Mouse (Mus musculus) adrenal gland, postnatal 25 days (tissue): ENCODE measurements around the gene Zfp280b. TPM values are rescaled to one million over a fixed set of nuclear protein-coding genes. Genes with fewer than 3 reads are reported as not detected.
A peak's percentile ranks its signal among the peaks of the same experiment; 100 is the strongest.
"Not testable (repeated sequence)": the region's sequence is repeated elsewhere in the genome, so short reads cannot be mapped to it uniquely, and the experiment has no call there.

Experiments used
- DNase-seq: peaks from one replicate; pipeline ENCODE4 v3.0.0; 2021; ENCODE audit warnings: mixed read lengths
- microRNA-seq, 2 experiments: library from miRNA; unstranded; fragments of <30 nt; microRNA quantifications; one replicate each; pipeline ENCODE4 v1.2.0; 2021
- total RNA-seq: library from RNA; stranded (reverse); gene quantifications from 2 replicates; pipeline ENCODE4 v1.2.3, GENCODE M21; 2021

The Zfp280b gene
- total RNA-seq, 1 experiment from 2014 or later = 11.4 TPM

DNA sequence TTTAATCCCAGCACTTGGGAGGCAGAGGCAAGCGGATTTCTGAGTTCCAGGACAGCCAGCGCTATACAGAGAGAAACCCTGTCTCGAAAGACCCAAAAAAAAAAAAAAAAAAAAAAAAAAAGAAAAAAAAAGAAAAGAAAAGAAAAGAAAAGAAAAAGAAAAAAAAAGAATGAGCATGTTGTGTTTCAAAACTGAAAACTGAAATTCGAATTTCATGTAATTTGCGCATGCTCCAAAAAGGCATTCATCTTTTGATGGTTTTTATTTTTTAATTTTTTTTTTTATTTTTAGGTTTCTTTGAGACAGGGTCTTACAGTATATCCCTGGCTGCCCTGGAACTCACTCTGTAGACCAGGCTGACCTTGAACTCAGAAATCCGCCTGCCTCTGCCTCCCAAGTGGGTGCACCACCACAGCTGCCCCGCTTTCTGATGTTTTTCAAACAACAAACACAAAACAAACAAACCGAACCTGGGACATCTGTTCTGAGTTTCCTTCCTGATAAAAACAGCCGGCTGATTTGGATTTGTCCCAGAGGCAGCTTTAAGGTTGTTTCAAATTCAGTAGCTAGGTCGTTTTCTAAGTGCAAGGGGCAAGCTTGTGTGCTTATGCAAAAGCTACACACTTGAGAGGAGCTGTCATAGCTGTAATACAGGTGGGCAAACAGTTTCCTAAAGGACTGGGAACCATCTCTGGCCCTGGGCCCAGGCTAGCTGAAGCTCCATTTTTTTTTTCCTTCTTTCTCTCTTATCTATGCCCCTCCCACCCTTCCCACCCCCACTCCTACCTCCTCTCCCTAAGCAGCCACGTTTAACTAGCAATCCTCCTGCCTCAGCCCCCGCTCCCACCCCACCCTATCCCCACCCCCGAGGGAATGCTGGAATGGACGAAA is 694 bp upstream of the Zfp280b start:
- DNase-seq = peak; percentile 15

DNA sequence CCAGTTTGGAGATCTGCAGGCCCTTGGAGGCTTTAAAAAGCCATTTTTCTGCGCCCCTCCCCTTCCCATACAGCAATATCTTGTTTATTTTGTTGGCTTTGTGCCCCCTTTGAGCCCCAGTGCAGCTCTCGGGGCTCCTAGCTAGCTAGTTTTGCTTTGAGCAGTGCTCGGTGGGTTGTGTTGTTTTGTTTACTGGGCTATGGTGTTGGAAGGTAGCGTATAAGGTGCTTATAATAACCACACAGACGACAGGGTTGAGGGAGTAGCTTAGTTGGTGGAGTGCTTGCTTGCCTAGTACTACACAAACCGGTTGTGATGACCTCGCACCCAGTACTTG is 637 bp downstream of the Zfp280b start:
- no peak for DNase-seq

DNA sequence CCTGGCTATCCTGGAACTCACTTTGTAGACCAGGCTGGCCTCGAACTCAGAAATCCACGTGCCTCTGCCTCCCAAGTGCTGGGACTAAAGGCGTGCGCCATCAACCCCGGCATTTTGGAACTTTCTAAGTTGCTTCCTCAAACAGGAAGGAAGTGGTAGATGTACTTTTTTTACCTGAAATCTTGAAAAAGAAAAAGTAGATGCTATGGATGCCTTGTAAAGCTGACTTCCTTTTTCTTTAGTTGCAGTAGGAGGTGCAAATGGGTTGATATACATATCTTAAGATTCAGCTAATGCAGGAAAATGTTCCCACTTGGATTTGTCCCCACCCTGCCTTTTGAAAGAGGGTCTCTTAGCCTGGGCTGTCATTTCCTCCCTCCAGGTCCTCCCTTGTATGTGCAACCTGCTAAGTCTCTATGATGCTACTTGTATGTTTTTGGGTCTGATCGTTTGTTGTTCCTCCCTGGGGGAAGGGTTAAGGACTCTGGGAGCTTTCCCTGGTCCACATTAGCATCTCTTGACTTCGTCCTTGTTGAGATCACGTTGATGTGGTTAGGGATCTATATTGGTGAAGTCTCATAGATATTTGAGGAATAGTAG is 1.7 kb downstream of the Zfp280b start:
- DNase-seq = no peak

DNA sequence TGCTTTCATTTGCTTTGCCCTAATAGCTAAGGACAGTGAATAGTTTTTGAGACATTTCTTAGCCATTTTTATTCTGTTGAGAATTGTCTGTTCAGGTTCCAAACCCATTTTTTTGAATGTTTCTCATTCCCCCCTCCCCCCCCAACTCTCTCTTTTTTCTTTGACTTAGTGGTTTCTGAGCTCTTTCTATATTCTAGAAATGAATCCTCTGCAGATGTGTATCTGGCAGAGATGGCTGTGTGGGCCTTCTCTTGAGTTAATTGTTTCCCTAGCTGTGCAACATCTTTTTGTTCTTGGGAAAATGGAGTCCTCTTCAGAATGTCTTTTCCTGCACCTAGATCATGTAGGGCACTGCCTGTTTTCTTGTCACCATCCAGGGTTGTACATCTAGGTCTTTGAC is 2.8 kb downstream of the Zfp280b start:
- DNase-seq = no peak

DNA sequence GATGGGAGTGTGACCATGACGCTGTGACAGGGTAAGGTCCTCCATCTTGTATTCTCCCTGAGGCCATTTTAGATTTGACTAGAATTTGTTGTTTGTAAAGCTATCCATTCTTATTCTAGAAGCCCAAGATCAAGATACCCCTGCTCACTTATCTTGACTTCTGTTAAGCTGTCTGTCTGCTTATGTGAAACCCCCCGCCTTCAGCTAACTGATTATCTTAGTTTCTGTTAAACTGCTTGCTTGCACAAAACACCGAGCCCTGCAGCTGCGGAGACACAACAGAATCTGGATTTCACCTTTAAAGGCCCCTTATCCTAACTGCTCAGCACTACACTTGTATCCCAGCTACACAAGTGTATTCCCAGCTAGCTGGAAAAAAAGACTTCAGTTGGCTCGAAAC is 4.5 kb downstream of the Zfp280b start:
- no peak for DNase-seq

DNA sequence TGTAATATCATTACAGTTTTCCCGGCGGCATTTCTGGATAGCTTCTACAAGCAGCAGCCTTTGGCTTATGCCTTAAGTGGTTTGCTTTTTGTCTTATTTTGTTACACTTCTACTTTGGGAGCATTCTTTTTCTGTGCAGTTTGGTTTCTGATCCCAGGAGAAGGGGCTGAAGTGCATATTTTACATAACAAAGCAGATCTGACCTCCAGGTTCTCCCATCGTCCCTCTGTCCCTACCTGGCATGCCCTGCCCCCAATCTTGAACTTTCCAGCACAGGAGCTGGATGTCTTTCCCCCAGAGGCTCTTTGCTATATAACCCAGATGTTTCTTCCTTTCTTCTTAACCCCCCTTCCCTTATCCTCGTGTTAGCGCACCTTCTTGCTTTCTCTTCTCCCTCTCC is 12.9 kb downstream of the Zfp280b start:
- DNase-seq = no peak

DNA sequence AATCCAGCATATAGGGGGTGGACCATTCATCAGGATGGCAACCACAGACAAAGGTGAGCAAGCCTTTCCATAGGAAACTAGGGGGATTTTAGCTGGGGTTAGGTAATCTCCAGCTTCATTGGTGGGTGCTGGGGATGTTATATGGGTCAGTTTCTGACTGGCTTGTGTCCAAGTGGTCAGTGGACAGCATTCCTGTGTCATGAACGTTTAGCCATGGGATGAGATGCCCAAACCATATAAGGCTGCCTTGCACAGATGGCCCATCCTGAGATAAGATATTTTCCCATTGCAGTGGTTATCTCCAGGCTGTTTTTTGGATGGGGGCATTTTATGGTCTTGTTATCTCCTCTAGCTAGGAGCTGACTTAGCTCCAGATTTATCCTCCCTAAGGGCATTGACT is 14.3 kb downstream of the Zfp280b start:
- DNase-seq = no peak

DNA sequence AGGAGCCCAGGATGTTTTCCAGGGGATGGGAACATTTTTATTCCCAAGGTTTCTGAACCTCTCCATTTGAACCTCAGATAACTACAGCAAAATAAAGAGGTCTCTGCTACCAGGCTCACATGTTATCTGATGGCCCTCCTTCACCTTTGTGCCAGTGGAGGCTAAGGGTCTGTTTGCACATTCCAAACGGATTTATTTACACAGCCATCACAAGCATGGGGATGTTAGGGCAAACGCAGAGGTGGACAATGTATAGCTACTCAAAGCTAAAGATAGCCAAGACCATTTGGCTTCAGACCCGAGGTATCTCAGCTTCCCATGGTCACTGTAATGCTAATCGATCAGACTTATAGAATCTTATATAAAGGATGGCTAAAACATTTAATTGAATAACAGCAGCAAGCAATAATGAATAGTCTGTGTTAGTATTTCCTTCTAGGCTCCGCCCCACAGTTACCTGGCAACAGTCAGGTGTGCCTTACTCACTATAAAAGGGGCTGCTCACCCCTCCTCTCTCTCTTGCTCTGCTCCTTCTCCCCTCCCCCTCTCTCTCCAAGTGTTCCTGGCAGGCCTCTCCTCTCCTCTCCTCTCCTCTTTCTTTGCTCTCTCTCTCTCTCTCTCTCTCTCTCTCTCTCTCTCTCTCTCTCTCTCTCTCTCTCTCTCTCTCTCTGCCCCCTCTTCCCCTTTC is 14.9 kb downstream of the Zfp280b start:
- DNase-seq = no peak

DNA sequence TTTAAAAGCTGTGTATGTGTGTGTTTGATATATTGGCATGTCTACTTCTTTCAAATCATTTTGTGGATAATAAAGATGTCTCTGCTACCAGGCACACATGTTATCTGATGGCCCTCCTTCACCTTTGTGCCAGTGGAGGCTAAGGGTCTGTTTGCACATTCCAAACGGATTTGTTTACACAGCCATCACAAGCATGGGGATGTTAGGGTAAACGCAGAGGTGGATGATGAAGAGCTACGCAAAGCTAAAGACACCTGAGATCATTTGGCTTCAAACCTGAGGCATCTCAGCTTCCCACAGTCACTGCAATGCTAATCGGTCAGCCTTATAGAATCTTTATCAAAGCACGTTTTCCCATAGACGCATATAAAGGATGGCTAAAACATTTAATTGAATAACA is 16.5 kb downstream of the Zfp280b start:
- no peak for DNase-seq

DNA sequence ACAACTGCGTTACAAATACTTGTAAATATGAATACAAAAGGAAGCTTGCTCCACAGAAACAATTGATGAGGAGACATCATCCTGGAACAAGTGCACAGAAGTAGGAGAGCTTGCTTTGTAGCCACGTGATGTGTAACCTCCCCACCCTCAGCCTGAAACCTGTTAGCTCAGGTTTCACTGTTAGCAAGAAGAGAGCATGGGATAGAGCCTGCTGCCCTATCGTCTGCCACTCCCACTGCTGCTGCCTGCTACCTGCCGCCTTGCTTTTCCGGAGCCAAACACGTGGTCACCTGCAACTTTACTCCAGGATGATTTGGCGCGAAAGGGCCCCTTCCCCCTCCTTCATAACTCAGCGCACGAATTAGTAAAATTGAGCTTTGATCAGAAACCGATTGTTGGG is 19.4 kb downstream of the Zfp280b start:
- DNase-seq = no peak

DNA sequence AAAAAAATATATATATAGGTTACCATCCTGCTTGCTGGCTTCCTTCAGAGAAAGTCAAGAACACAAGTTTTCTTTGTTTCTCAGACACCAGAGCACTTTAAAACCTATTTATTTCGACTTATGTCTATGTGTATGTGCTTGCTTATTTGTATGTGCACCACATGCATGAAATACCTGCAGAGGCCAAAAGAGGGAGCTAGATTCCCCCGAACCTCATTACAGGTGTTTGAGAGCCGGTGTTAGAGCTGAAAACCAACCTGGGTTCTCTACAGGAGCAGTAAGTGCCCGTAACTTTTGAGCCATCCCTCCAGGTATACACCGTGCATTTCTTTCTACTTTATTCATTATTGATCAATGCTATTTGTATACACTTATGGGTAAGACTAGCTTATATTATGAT is 30.0 kb downstream of the Zfp280b start:
- DNase-seq = no peak

DNA sequence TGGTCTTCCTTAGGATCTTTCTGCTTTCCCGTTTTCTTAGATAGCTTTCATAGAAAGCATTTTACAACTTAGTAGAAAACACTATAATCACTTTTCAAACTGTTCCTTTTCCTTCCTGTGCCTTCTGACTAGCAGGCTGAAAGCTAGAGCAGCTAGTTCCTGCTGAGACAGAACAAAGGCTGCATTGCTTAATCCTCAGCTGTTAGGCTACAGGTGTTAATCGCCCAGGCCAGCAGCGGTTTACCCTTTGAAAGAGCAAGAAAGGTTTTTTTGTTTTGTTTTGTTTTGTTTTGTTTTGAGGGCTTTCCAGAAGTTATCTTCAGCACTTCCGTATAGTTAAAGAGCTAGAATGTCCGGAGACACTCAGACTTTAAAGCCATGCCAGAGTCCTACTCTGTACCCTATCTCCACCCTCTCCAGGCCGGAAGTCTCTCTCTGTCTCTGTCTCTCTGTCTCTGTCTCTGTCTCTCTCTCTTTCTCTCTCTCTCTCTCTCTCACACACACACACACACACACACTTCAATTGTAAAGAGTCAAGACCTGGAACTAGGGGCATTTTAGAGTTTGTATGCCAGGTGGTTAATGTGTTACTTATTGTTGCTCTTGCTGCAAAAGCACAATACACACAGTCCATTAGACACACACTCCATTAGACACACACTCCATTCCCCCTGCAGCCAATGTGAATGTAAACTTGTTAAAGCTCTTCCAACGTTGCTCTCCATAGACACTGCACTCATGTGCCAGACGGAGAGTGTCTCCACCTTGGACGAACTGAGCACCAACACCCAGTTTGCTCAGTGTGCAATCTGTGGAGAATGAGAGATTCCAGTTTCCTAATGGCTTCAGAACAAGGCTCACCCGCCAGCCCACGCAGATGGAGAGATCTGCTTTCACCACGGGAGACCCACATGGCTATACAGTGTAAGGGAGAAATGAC is 35.5 kb downstream of the Zfp280b start:
- no peak for DNase-seq

DNA sequence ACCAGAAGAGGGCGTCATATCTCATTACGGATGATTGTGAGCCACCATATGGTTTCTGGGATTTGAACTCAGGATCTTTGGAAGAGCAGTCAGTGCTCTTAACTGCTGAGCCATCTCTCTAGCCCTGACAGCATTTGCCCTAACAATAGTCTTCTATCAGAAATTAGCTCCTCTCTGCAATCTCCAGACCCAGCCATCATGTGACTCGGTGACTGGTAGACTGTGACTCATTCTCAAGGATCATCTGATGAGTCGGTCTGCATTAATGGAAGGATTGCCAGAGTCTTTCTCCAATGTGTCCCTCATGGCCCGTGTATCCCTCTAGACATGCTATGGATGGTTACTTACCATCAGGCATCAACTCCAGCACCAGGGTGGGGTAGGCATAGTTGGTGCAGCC is 39.6 kb downstream of the Zfp280b start:
- not testable (repeated sequence) for DNase-seq

DNA sequence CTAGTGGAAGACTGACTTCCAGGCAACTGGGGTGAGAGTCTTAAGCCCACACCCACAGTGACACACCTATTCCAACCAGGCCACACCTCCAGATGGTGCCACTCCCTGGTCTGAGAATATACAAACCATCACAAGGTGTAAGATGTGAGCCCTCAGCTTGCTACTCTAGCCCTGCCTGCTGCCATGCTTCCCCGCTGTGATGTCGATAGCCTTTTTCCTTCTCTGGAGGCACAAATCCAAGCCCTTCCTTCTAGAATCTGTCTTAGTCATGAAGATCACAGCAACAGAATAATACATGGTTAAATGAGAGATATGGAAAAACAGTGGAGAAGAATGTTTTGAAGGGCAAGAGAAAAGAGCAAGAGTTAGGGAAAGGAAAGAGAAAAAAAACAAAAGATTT is 44.6 kb downstream of the Zfp280b start:
- not testable (repeated sequence) for DNase-seq

Small RNA genes within 50 kb of the gene (microRNA-seq; reads per million reads assigned to microRNA genes)
- 0 reads per million in 2 experiments for gene Mir6409

Other genes with a start within 250 kb of the Zfp280b start
- gene Gstt1, start 234.1 kb upstream of the Zfp280b start, total RNA-seq = 33.4 and 39.2 TPM in 2 replicates
- not detected in 2 replicates for gene Gstt4, start 210.1 kb upstream of the Zfp280b start, total RNA-seq
- gene Gstt2, start 195.2 kb upstream of the Zfp280b start, total RNA-seq = 34.2 and 41.5 TPM in 2 replicates
- gene Mif, start 172.4 kb upstream of the Zfp280b start, total RNA-seq = 287 and 343 TPM in 2 replicates
- 1.1 and 1.5 TPM in 2 replicates for gene Derl3, start 139.2 kb upstream of the Zfp280b start, total RNA-seq
- gene Smarcb1, start 111.0 kb upstream of the Zfp280b start, total RNA-seq = 84.7 and 85.0 TPM in 2 replicates
- gene Chchd10, start 99.5 kb upstream of the Zfp280b start, total RNA-seq = 787 and 1,051 TPM in 2 replicates
- gene Mmp11, start 96.2 kb upstream of the Zfp280b start, total RNA-seq = 7.9 and 9.5 TPM in 2 replicates
- 1.3 and 2.2 TPM in 2 replicates for gene Gm867, start 92.0 kb upstream of the Zfp280b start, total RNA-seq
- gene Vpreb3, start 89.6 kb upstream of the Zfp280b start, total RNA-seq = not detected in 2 replicates
- not detected in 2 replicates for gene Gm5134, start 78.1 kb upstream of the Zfp280b start, total RNA-seq
- not detected in 2 replicates for gene Slc5a4b, start 78.3 kb downstream of the Zfp280b start, total RNA-seq
- gene Slc5a4a, start 114.8 kb downstream of the Zfp280b start, total RNA-seq = not detected in 2 replicates
- 21.2 and 21.9 TPM in 2 replicates for gene Prmt2, start 205.2 kb downstream of the Zfp280b start, total RNA-seq
- 11.3 and 11.8 TPM in 2 replicates for gene S100b, start 221.2 kb downstream of the Zfp280b start, total RNA-seq